9 mouse cellular contexts compared by ENCODE assay signal in the genomic region with DNA sequence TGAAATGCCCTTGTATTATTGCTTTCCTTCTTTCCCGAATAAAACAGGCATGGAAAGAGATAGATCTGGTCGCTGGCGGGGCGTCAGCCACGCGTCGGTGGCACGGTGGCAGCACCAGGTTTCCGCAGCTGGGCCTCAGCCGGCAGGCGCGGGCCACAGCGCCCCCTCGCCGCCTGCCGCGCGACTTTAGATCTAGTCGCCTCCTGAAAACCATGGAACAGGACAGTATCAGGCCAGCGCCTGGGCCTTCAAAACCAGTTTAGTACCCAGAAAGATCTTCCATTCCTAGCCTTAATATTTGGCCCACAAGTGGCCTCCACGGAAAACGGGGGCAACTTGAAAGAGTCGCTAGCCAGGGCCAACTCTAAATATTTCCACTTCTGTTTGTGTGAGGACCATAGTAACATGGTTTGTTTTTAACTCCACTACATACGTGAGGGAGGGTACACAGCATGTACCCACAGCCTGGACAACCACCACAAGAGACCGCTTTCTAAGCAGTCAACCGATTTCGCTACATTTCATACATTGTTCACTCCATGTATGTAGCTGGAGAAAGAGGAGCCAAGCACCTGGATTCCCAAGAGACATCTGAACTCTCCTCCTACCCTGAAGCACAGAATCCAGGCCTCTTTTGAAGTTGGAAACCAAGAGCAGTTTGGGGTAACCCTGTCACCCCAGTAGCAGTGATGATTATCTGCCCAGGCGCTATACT. TPM values are rescaled to one million over a fixed set of nuclear protein-coding genes. Genes with fewer than 3 reads are reported as not detected.
A peak's percentile ranks its signal among the peaks of the same experiment; 100 is the strongest.
DNase-seq lines count a peak whose midpoint lies in the region; ATAC-seq and TF ChIP-seq lines count a peak whose summit lies in the region.
"Had no signal": no experiment of that assay in that cellular context is flagged by ENCODE, and none has a peak within 500 bp of the region (broad histone marks: within the 10 kb centered on the region; RNA-seq: fewer than 3 reads in every experiment).

No protein-coding gene starts in this region.

- TF ChIP-seq CTCF in liver, postnatal 0 days (IDR thresholded peaks at IDR 0.05; ENCODE audit: low read depth), result peak; percentile 37
- TF ChIP-seq CTCF in small intestine, adult 2 months (IDR thresholded peaks at IDR 0.05; ENCODE audit: extremely low read depth, insufficient read length, insufficient replicate concordance, low read depth, low read length), result peak; percentile 8; the same call in 1 of the 2 replicates

- TF ChIP-seq POLR2A in small intestine, adult 2 months (IDR thresholded peaks at IDR 0.05; ENCODE audit: low read depth, low read length), result no peak

- 6% methylated on average over 28 of the region's 28 CpGs for WGBS in hindbrain, embryonic 12.5 days
- WGBS in liver, postnatal 0 days (ENCODE audit: insufficient replicate concordance), result 7% methylated on average over 28 of the region's 28 CpGs
- WGBS in small intestine, adult 2 months, result 26% methylated on average over 28 of the region's 28 CpGs
- WGBS in forebrain, embryonic 13.5 days, result 3% methylated on average over 28 of the region's 28 CpGs

- H3K9me3 ChIP-seq in hindbrain, embryonic 12.5 days (replicated peaks), result no peaks in the 10 kb centered on the region
- H3K9me3 ChIP-seq in liver, postnatal 0 days (ENCODE audit: low read length), result no peaks in the 10 kb centered on the region
- no peaks in the 10 kb centered on the region for H3K9me3 ChIP-seq in forebrain, embryonic 13.5 days (replicated peaks)

- peak; percentile 52 for DNase-seq in testis, postnatal 10 days (ENCODE audit: low spot score)
- DNase-seq in testis, postnatal 14 days (ENCODE audit: low spot score), result no peak
- DNase-seq in liver, postnatal 0 days, result peak; percentile 25
- no peak for DNase-seq in frontal cortex, adult 2 months (ENCODE audit: extremely low spot score in 1 of 2, low spot score in 1 of 2)
- DNase-seq in layer of hippocampus, adult 8-10 months (ENCODE audit: low spot score in 2 of 2), result no peak

- H3K4me3 ChIP-seq in hindbrain, embryonic 12.5 days, result peak overlapping the region; percentile 75
- H3K4me3 ChIP-seq in liver, postnatal 0 days (ENCODE audit: low read depth, low read length), result peak overlapping the region; percentile 18; the same call in 1 of the 2 replicates
- no peak overlapping the region for H3K4me3 ChIP-seq in small intestine, adult 2 months (ENCODE audit: low read depth, low read length)
- H3K4me3 ChIP-seq in forebrain, embryonic 13.5 days, result no peak overlapping the region

- H3K36me3 ChIP-seq in hindbrain, embryonic 12.5 days, result no peaks in the 10 kb centered on the region
- no peaks in the 10 kb centered on the region for H3K36me3 ChIP-seq in liver, postnatal 0 days (replicated peaks; ENCODE audit: insufficient read depth, low read length)
- no peaks in the 10 kb centered on the region for H3K36me3 ChIP-seq in small intestine, adult 2 months (ENCODE audit: control insufficient read depth, insufficient read depth, low read length)
- no peaks in the 10 kb centered on the region for H3K36me3 ChIP-seq in forebrain, embryonic 13.5 days (ENCODE audit: poor library complexity, severe bottlenecking)

- no peak overlapping the region for H3K27ac ChIP-seq in hindbrain, embryonic 12.5 days
- H3K27ac ChIP-seq in liver, postnatal 0 days (ENCODE audit: low read depth), result no peak overlapping the region
- no peak overlapping the region for H3K27ac ChIP-seq in small intestine, adult 2 months (ENCODE audit: insufficient read depth, low read depth, low read length)
- H3K27ac ChIP-seq in forebrain, embryonic 13.5 days, result no peak overlapping the region
- H3K27ac ChIP-seq: macrophage had no signal

- H3K27me3 ChIP-seq in hindbrain, embryonic 12.5 days, result peaks cover 51% of the 10 kb centered on the region
- H3K27me3 ChIP-seq in liver, postnatal 0 days (ENCODE audit: insufficient read depth, low read length), result peaks cover 89% of the 10 kb centered on the region
- peaks cover 55% of the 10 kb centered on the region for H3K27me3 ChIP-seq in small intestine, adult 2 months (ENCODE audit: control insufficient read depth, insufficient read depth, low read length)
- peaks cover 98% of the 10 kb centered on the region for H3K27me3 ChIP-seq in forebrain, embryonic 13.5 days

- TF ChIP-seq EP300 in liver, postnatal 0 days (IDR thresholded peaks at IDR 0.05; ENCODE audit: low read depth), result no peak

- ATAC-seq in hindbrain, embryonic 12.5 days (ENCODE audit: low FRiP score), result no peak
- ATAC-seq in liver, postnatal 0 days, result no peak
- no peak for ATAC-seq in forebrain, embryonic 13.5 days

- H3K4me1 ChIP-seq in hindbrain, embryonic 12.5 days, result peaks cover 24% of the 10 kb centered on the region
- peaks cover 3% of the 10 kb centered on the region; the same call in 1 of the 2 replicates for H3K4me1 ChIP-seq in liver, postnatal 0 days (ENCODE audit: insufficient read depth)
- peaks cover 3% of the 10 kb centered on the region; the same call in 1 of the 2 replicates for H3K4me1 ChIP-seq in small intestine, adult 2 months (ENCODE audit: control insufficient read depth, insufficient read depth, insufficient read length, low read length)
- peaks cover 21% of the 10 kb centered on the region for H3K4me1 ChIP-seq in forebrain, embryonic 13.5 days

- H3K4me2 ChIP-seq in hindbrain, embryonic 12.5 days (replicated peaks), result peak overlapping the region; percentile 65
- peak overlapping the region; percentile 73 for H3K4me2 ChIP-seq in liver, postnatal 0 days (ENCODE audit: low read depth, low read length)
- no peak overlapping the region for H3K4me2 ChIP-seq in forebrain, embryonic 13.5 days

- peak overlapping the region; percentile 39; the same call in 1 of the 2 replicates for H3K9ac ChIP-seq in hindbrain, embryonic 12.5 days
- no peak overlapping the region for H3K9ac ChIP-seq in liver, postnatal 0 days (replicated peaks)
- no peak overlapping the region for H3K9ac ChIP-seq in forebrain, embryonic 13.5 days

RNA-seq across cellular contexts. Expression of a gene that starts 3.2 kb away (rescaled TPM):
- polyA plus RNA-seq in hindbrain, embryonic 12.5 days (2016; fragmentation: Nextera tagmentation; extraction: Ambion mirVana), result 62.7 and 67.2 TPM in 2 replicates
- polyA plus RNA-seq in liver, postnatal 0 days (2015; fragmentation: Nextera tagmentation; extraction: Ambion mirVana), result not detected in 2 replicates
- polyA plus RNA-seq in small intestine, adult 2 months (2012; rRNA removed), result 0.51 TPM in 1 of 2 replicates, not detected in the other
- polyA plus RNA-seq in frontal cortex, adult 2 months (2012; rRNA removed), result 0.06 and 0.20 TPM in 2 replicates
- total RNA-seq in layer of hippocampus, adult 8-10 months (2022), result under 1 TPM in 1 of 4 experiments, not detected in 3; 0.27 TPM
- polyA plus RNA-seq in forebrain, embryonic 13.5 days (2015; fragmentation: Nextera tagmentation; extraction: Ambion mirVana), result 1.2 and 2.9 TPM in 2 replicates
- polyA plus RNA-seq: macrophage had no signal

Comparison
In these comparisons a context has a peak if more than half of its experiments do, and no peak if none do; other contexts are left out.
1. DNase-seq: peak in testis, postnatal 10 days (single experiment) and liver, postnatal 0 days (single experiment); none in testis, postnatal 14 days (single experiment), frontal cortex, adult 2 months (0 of 2) and layer of hippocampus, adult 8-10 months (0 of 2).
2. H3K4me3 ChIP-seq: peak in hindbrain, embryonic 12.5 days (single experiment) and liver, postnatal 0 days (single experiment); none in small intestine, adult 2 months (single experiment) and forebrain, embryonic 13.5 days (single experiment).
3. RNA of a gene that starts 3.2 kb away (polyA plus RNA-seq): 62.7 to 67.2 TPM in hindbrain, embryonic 12.5 days; 1.2 to 2.9 TPM in forebrain, embryonic 13.5 days, 0.51 TPM in small intestine, adult 2 months, 0.06 to 0.20 TPM in frontal cortex, adult 2 months and not detected in liver, postnatal 0 days; every median in the first group is over 10 times any median in the second.